Mouse (Mus musculus) A20 (cell line): ENCODE measurements around the gene Mpnd.
A peak's percentile ranks its signal among the peaks of the same experiment; 100 is the strongest.

Source experiments
- DNase-seq: peaks from one replicate; pipeline ENCODE4 v3.0.0-alpha.2; 2011; ENCODE audit warnings: low read depth, low spot score

Mpnd gene

DNA sequence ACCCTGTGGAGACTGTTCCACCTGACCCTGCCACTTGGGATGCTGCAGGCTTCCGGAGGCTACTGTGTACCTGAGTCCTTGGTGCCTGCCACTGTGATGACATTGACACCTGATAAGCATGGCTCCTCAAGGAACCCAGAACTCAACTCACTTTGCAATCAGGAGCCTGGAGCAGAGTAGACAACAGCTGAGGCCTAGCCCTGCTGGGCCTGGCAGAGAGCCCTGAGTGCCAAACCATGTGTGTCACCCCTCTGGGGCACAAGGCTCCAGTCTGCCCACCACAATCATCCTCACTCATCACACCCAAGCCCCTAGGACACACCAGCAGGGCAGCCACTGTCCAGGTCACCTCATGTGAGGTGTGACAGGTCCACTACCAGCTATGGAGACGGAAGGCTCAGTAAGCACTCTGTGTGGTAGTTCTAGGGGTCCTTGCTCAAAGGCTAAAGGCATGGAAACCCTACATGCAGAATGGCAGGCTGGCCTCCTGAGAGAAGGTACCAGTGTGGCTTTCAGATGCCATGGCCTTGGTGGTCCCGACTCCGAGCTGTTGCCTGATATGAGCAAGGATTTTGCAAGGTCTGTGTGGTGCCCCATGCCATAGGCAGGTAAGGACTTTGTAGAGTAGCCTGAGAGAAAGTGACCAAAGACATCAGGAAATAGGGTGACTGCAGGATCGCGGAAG lies 15.0 kb downstream of the Mpnd start:
- no peak for DNase-seq

DNA sequence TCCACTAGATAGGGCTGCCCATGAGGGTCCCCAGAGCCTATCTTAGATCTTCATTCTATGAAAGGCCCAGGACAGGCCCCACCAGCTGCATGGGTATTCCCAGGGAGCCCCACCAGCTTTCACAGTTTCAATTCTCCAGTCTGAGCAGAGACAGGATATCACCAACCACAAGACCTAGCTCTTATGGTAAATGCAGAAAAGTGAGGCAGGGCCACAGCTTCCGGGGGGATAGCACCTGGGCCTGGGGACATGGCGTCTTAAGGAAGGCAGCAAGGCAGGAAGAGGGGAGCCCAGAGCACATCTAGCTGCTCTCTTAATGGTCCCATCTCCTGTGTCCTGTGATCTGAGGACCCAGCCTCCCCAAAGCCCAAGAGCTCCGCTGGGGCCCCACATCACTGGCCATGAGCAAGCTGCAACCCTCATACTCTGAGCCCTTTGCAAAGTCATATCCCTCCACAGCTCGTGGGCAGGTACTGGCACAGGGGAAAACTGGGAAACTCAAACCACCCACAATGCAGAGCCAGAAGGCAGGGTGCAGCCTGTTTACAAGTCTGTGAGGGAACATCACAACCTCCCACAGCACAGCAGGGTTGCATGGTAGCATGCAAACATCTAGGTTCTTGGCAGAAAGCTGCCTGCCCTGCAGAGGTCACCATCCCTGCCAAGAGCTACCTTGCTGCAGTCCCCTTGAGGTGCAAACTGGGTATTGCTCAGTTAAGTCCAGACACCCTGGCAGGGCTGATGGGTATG lies 15.8 kb downstream of the Mpnd start:
- DNase-seq, result no peak

DNA sequence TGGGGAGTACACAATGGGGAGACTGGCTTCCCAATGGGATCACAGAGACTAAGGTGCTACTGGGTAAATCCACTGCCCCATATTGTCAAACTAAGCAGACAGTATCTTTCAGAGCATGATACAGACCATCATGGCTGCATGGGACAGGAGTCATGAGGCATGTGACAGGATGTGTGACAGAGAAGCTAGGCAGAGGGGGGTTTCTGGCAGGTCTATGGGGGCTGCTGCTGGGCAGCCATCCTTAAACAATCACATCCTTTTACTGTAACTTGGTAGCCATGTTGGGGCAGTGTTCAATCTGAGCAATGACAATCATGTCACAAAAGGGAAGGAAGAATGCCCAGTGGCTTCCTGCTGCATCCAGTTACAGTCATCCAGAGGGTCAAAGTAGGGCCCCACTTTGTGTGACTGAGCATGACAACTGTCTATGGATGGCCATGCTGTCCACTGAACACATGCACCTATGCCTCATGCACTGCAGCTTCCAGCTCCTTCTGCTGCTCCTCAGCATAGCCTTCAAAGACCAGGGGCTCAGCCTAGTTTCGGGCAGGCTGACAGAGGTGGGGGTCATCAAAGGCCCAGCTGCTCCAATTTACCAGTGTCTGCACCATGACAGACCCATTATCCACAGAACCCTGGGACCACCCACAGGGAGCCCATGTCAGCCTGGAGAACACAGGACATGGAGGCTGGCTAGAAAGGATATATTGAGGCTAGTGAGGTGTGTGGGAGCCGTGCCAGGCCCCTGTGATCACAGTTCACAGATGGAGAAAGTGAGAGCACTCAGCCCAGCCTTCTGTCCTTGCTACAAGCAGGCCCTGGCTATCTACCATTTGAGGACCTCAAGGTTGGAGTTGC lies 16.8 kb downstream of the Mpnd start:
- no peak for DNase-seq

- DNase-seq, result no peak
Measured at GRCm38 (mm10) chr17:56022989-56023290, 17.4 kb downstream of the Mpnd start.

- DNase-seq, result no peak
Measured at GRCm38 (mm10) chr17:56023386-56023785, 17.9 kb downstream of the Mpnd start.

DNA sequence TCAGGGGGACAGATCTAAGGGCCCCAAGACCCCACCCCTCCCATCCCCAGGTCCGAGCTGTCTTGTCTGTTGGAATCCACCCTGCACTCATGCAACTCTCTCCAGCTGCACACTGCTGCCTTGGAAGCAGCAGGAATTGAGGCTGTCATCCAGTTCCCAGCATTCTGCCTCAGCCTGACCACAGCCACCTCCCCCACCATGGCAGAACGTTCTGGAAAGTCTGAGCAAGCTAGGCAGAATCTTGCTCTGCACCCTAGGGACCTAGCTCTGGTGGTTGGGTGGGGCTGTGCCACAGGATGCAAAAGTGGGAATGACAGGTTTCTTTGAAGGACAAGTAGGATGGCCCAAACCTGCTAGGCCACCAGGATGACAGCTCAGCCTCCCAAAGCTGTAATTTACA lies 19.0 kb downstream of the Mpnd start:
- DNase-seq, result no peak

DNA sequence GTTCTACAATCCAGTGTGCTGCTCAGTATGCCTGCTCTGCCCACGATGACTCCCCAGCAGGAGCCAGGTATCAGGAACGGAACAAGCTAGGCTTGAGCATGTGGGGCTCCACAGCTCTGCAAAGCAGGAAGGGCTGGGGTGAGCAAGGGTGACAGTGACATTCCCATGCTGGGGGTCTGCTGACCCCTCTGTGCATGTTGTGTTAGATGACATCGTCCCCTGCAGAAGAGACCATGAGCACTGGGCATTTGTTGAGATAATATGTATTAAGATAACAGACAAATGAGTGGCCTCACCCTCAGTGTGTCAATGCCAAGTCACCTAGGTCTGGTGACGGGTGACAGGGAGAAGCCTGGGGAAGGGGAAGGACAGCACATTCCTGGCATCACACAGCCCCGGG lies 19.4 kb downstream of the Mpnd start:
- DNase-seq, result no peak

DNA sequence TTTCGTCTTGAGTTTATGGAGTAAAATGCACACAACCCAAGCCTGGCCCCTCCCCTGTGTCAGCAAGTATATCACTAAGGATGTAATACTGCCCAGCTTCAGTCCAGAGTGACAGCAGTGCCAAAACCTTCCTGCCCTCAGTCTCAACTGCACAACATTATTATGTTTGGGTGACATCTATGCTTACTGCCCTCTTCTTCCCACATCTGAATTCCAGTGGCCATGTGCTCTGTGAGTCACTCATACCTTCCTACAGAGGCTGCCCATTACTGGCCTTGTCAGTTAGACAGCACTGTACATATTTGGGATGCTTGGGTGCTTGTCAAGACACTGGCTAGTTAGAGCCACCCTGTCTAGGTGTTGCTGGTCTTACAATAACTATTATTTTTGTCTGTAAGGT lies 20.8 kb downstream of the Mpnd start:
- DNase-seq, result no peak

- no peak for DNase-seq
Measured at GRCm38 (mm10) chr17:56026881-56027280, 21.4 kb downstream of the Mpnd start.

GRCm38 (mm10) chr17:56027801-56028441 lies 22.4 kb downstream of the Mpnd start:
- no peak for DNase-seq

DNA sequence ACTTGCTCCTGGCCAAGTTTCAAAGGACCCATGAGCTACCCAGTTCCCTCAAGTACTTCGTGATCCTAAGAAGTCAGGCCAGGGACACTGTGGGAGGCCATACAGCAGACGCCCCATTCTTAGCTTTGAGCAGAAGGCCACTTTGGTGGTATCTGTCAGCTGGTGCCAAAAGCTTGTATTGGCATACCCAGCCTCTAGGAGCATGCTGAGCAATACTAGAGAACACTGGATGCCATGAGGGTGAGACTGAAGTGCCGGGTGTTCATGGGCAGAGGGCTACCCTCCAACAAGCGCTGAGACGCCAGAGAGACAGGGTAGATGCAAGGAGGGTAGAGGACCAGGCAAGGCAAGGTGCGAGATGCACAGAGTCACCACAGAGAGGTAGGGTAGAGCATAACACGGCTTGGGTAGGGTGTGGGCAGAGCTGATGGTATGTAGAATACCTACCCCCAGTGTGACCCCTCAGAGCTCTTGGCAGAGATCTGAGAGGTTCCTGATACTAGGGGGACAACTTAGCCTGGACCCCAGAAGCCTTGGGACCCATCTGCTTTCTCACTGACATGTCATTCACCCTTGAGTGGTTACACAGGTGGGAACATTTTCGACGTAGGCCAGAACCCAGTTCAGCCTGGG lies 24.8 kb downstream of the Mpnd start:
- DNase-seq, result no peak

DNA sequence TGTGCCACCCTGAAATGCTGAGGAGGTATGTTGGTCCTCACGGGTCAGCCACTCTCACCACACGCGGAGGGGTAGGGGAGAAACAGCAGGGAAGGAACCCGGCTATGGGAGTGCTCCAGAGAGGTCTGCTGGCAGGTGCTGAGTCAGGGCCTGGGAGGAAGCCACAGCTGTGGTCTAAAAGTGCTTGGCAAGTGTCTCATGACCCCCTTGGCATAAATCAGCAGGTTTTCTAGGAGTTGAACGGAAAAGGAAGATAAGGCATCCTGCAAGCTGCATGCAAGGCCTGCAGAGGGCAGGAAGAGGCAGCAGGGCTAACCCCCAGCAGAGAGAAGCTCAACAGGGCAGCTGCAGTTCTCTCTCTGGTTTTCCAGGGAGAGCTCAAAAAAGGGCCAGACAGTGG lies 25.4 kb downstream of the Mpnd start:
- DNase-seq, result no peak

- DNase-seq, result no peak
Measured at GRCm38 (mm10) chr17:56031431-56031830, 25.9 kb downstream of the Mpnd start.

- no peak for DNase-seq
Measured at GRCm38 (mm10) chr17:56032127-56032733, 26.7 kb downstream of the Mpnd start.

DNA sequence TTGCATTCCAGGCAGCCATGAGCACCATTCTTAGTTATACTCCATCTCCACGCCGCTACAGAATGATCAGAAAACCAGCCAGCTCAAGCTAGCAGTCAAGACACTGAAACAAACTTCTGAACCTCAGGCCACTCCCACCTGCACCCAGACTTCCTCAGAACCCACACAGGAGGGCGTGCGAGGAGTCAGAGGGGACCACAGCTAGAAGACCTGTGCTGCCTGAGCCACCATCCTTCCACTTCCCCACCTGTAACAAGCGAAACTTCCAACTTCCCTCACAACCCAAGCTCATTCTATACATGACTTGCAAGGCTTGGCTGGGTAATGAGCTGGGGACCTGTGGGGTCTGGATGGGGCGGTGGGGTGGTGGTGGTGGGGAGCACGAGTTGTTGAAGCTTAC lies 27.3 kb downstream of the Mpnd start:
- peak; percentile 88 for DNase-seq

DNA sequence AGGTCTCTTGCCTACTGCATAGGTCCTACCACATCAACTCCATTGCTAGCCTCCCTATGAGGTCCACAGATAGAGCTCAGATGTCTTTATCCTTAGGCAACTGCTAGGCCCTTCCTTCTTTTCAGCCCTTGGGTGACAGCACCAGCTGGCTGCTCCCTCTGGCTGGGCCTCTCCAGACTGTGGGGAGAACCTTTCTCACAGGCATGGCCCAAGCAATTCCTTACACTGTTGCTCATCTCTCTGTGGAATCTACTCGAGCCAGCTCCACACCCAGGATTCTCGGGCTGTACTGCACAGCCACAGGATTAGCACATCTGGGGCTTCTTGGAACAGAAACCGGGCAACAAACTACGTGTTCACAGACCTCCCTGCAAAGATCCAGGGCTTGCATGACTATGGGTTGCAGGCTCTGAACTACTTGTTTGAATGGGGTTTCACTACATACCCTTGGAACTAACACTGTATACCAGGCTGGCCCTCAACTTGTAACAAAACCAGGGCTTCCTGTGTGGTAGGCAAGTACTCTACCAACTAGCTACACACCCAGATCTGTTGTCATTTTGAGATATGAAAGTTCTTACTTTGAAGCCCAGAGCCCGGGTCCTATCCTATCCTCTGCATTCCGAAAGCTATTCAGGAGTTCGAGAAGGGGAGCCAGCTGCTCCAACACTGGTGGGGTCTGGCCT lies 28.7 kb downstream of the Mpnd start:
- no peak for DNase-seq

- DNase-seq, result no peak
Measured at GRCm38 (mm10) chr17:56034726-56035100, 29.2 kb downstream of the Mpnd start.

GRCm38 (mm10) chr17:56035216-56035615 lies 29.7 kb downstream of the Mpnd start:
- DNase-seq, result no peak

DNA sequence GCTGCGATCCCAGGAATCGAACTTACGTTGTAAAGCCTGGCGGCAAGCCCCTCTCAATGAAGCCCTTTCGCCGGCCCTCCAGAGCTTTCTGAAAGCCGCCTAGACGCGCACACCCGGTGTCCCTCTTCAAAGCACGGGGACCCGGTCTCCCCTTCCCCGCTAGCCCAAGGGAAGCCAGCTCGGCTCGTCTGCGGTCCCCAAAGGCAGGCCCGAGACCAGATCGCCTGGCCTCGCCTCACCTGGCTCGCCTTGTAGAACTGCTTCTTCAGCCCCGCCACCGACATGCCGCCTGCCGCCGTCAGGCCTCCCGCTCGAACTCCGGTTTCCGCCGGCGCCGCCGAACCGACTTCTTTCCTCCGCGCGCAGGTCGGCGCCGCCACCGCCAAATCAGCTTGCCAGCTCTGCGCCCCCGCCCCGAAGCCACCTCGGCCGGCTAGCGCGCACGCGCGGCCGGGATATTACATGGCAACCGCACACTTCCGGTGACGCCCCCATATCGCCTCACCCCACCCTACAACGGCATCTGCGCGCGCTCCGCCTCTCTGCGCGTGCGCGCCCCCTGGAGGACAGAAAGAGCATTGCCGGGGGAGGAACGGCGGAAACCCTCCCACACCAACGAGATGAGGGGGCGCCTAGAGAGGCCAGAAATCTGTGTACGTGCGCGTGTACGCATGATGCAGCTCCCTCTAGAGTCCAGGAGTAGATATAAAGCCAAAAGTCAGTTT lies 30.8 kb downstream of the Mpnd start, which contains the start of gene Sh3gl1:
TSS of gene Sh3gl1 (minus strand) at position 460 of the 725 bp plus-strand sequence.
- DNase-seq, result peak; percentile 100

GRCm38 (mm10) chr17:56036901-56037287 lies 31.4 kb downstream of the Mpnd start:
- no peak for DNase-seq
